Mouse (Mus musculus): ENCODE data around the gene Grb2.

- TF ChIP-seq EP300 (IDR thresholded peaks at IDR 0.05; ENCODE audit: low read depth) (no peak), CTCF (IDR thresholded peaks at IDR 0.05; ENCODE audit: low read depth) (no peak)
Measured at GRCm38 (mm10) chr11:115738275-115738885, 30.0 kb upstream of the Grb2 start.

Data from liver, embryonic 14.5 days (tissue).